Mouse (Mus musculus) MN1 (cell line): ENCODE measurements around the gene Areg.

ENCODE experiments used
- DNase-seq: peaks from one replicate; pipeline ENCODE4 v3.0.0-alpha.2; 2016; ENCODE audit warnings: low spot score

The Areg gene

DNA sequence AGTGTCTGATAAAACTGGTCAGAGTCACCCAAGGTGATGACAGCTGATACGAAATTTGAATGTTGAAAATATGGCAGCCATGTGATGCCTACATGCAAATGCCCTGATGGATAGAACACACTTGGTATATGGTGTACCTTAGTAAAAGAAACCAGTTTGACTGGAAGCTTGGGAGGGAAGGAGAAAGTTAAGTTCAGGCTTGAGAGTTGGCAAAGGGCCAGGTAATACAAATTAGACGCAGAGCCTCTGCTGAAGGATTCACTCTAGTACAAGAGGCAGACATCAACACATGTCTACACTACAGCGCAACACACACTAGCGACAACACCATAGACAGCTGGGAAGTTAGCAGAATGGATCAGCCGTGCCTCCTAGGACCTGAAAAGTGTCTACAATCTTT, 27.2 kb downstream of the Areg start:
- no peak for DNase-seq

DNA sequence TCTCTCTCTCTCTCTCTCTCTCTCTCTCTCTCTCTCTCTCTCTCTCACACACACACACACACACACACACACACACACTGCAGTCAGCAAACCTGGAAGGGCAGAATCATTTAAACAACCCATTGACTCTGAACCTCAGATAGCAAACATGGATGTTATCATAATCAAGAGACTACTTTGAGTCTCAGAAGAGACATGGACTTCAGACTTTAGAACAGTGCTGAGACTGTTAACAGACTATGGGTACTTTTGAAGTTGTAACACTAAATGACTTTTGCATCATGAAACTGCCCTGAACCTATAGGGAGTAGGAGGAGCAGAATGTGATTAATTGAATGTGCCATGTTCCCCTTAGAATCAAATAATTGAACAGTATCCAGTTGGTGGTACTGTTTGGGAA, 37.0 kb downstream of the Areg start:
- no peak for DNase-seq

DNA sequence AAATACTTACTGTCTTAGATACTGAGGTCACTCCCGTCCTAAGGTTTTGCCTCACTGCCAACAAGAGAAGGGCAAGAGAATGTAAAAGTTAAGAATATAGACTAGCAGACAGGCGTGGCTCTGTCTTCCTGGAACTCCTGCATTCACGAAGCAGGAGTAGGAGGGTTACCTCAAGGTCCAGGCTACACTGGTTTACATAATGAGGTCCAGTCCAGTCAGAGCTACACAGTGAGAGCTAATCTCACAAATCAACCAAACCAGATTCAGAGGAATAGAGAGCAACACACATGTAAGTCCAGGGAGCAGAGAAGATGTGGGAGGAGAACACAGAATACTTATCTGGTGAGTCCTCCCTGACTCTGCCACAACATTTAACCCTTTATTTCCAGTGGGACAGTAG, 55.2 kb downstream of the Areg start:
- DNase-seq: no peak
